Mouse (Mus musculus): ENCODE measurements around the gene Bmpr1b. TPM values are rescaled to one million over a fixed set of nuclear protein-coding genes. Genes with fewer than 3 reads are reported as not detected.

Gene Bmpr1b
- polyA plus RNA-seq, 1 experiment from 2014 or later = 0.51 TPM

DNA sequence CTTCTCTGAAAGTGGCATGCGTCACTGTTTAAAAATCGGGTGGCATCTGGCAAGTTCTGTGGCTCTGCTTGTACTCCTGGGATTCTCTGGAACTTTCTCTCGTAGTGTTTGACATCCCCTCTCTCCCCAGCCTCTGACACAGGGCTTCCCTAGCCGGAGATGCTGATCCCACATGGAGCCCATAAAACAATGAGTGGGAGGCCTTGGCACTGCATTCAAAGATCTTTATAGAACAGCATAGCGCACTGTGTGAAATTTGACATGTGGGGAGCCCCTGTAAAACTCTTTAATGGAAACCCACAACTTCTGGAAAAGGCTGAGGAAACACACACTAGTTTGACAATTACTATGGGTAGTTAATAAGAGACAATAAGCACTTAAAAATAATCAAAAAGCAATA is 126.2 kb downstream of the Bmpr1b start:
- no peak for DNase-seq (ENCODE audit: low spot score)

DNA sequence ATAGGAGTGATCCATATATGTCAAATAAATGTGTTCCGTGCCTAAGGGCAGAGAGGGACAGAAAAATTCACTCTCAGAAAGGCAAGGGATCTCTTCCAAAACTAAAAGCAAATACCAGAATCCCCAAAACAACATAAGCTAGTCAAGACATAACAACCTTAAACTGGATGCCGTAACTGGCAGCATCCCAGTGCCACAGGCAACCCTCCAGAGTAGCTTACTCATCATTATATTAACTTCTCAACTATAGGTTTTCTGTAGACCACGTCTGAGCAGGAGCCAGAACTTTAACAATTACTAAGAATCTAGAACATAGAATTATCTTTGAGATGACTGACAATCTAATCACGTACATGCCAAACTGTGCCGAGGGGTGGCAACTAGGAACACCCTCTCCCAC is 128.9 kb downstream of the Bmpr1b start:
- no peak for DNase-seq (ENCODE audit: low spot score)

DNA sequence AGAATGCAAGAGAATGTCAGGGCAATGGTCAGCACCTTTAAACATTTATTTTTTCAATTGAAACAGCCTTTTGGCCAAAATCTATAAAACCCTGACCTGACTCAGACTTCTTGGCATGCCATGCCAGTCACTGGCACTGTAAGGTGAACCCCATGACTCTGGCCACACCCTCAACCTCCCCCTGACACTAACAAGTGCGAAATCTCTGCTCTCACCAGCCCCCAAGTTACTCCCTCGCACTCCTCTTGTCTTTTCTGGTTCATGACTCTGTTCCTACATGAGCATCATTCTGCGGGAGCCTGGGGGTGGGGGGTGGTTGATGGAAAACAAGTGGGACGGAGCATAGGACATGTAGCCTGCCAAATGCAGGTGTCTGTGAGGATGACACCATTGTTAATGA is 135.1 kb downstream of the Bmpr1b start:
- DNase-seq (ENCODE audit: low spot score) = no peak

DNA sequence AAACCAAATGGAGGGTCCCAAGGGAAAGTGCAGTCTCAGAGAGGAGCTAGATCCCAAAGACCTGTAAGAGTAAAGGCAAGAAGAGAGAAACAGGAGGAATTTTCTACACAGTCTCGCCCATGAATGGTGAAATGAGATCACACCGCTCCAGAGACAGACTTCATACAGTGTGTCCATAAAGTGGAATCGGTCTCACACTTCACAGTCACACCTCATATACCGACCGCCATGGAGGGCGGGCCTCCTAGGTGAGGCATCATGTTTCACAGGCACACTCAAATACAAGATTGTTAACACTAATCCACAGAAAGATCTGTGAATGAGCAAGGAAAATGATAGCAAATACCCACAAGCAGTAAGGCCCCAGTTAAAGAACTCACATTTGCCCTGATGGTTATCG is 149.5 kb downstream of the Bmpr1b start:
- no peak for DNase-seq (ENCODE audit: low spot score)

DNA sequence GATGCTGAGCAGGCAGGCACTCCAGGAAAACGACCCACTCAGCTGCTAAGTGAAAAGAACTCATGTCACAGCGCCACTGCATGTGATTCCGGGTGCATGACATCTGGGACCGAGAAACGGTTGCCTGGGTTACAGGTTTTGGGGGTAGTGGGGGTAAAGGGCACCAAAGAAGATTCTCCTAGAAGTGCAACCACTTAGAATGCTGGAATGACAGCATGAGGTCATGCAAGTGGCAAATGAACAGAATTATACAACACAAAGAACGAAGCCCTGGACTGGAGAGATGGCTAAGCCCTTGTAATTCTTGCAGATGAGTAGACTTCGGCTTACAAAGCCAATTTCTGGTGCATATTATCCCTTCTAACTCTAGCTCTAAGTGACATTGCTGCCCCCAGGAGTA is 184.7 kb downstream of the Bmpr1b start:
- no peak for DNase-seq (ENCODE audit: low spot score)

DNA sequence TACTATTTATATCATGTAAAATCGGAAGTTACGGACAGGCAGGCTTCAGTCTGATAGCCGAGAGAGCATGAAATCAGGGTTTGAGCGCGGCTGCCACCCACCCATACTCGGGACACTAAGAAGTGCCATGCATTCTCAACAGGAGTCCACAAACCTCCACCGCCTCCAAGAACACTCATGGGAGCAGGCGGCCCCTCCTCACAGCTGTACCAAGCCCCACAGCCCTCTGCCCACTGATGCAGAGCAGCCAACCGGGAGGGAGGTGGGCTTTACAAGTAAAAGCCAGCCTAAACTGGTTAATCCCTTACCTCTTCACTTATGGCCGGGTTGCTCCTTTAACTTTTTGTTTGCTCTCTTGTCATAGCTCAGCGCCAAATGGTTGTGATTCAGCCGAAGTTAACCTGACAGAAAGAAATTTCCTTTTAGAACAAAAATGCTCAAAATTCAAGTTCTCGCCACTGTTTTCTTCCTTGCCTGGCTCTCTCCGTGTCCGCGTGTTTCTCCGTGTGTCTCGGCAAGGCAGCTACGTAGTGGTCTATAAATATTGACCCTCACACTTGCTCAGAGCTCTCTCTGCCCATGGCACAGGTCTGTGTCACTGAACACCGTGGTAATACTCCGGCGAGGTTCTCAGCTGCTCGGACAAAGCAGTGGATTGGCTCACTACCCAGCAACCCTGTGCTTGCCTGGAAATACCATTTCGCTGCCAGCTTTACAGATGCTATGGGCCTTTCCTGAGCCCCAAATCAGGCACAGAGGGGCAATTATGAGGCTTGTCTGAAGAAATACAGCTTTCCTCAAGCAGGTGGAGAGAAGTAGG is 187.4 kb downstream of the Bmpr1b start:
- no peak for DNase-seq (ENCODE audit: low spot score)

DNA sequence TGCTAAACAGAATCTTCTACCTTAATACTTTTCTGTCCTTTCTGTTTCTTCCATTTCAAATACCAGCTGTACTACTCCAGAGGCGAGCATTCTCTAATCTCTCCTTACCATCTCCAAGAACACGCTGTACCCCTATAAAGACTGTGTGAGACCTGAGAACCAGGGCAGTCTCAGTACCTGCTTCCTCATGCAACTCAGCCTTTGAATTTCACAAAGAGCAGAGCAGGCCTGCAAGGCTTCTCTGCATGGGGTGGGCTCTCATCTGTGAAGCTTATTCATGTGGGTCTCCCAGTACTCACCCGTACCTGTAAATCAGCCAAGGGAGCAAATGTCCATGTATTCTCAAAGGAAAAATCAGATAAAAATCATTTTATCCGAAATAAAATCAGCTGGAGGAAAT is 203.0 kb downstream of the Bmpr1b start:
- no peak for DNase-seq (ENCODE audit: low spot score)

DNA sequence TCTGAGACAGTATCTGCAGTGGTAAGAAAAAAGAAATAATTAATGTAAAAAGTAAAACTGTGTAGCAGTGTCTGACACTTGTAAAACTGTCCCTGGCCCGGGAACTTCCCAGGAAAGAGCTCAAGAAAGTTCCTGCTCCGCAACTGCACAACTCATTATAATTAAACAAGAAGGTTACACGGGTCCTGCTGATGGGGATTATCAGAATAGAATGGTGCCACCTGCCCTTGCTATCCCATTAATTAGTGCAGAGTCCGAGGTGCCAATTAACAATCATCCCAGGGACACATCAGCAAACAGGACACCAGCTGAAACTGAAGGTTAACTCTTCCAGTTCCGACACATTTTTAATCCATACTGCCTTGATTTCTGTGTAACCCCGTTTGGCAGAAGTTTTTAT is 216.3 kb downstream of the Bmpr1b start:
- no peak for DNase-seq (ENCODE audit: low spot score)

DNA sequence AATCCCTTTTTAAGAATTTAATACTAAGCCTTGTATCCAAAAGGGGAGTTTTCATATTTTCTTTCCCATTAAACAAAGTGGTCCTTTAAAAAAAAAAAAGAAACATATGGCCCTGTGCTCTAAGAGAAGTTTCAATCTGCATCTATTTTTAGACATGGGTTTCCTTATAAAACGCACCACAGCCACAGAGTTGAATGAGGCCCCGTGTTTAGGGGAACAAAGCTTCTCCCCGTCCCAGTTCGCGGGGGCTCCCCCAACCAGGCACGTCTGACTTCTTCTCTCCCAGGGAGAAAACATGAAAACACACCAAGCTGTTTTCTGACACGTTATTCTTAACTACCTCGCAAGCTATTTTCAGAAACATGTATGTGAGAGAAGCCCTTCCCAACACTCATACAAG is 218.6 kb downstream of the Bmpr1b start:
- DNase-seq (ENCODE audit: low spot score) = no peak

DNA sequence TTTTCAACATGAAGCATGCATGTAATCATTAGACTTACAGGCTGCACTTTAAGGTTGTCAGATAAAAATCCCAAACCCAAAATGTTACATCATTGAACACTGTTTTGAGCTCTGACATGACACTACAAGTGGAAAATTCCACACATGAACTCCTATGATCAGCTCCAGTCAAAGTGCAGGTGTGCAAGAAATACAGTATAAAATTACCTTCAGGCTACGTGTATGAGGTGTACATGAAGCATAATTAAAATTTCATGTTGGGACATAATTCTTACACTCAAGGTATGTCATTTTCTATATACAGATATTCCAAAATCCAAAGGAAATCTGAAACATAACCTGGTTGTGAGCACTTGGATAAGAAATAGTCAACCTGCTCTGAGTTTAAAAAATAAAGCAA is 220.7 kb downstream of the Bmpr1b start:
- no peak for DNase-seq (ENCODE audit: low spot score)

DNA sequence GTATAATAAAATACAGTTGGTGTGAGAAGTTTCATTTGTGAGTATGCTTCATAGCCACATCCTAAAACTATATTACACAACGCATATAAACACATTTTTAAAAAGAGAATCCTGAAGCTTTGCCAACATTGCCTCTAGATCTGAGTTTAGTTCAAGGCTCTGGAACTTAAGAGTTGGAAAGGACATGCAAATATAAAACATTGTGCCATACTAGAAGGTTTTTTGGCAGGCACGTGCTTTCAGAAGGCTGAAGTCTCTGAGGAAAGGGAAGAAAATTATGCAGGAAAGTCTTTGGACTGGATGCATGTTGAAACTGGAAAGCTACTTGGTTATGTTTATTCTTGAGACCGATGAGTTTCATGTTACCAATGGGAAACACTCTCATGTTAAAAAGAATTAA is 221.1 kb downstream of the Bmpr1b start:
- no peak for DNase-seq (ENCODE audit: low spot score)

DNA sequence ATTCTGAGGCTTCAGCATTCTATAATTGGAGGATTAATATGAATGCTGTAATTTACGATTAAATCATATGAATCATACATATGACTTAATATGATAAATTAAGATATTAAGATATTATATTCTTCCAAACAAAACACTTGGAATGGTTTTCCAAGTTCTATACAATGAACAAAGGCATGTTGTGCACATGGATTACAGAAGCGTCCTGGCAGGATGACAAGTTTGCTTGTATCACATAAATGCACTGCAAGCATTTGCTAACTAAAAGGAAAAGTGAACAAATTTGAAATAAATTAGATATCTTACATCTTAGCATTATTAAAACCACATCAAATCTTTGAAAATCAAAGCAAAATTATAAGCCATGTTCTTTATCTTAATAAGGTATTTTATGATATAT is 222.4 kb downstream of the Bmpr1b start:
- DNase-seq (ENCODE audit: low spot score) = no peak

DNA sequence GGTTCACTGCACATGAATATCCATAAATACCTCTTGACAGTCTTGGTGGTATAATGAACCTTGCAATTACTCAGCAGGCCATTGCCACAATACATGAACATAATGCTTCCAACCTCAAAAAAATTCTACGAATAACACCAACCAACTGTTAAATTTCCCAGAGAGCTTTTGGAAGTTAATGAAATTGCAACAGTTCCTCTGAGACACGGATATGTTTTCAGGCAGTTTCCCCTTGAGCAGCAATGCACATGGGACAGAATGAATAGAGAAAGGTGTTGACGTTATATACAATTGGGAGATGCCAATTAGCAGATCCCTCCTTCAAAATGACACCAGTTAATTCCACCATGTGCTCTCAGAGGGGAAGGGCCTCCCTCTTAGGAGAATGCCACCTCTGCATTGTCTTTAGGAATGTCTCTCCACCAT is 225.9 kb downstream of the Bmpr1b start:
- no peak for DNase-seq (ENCODE audit: low spot score)

DNA sequence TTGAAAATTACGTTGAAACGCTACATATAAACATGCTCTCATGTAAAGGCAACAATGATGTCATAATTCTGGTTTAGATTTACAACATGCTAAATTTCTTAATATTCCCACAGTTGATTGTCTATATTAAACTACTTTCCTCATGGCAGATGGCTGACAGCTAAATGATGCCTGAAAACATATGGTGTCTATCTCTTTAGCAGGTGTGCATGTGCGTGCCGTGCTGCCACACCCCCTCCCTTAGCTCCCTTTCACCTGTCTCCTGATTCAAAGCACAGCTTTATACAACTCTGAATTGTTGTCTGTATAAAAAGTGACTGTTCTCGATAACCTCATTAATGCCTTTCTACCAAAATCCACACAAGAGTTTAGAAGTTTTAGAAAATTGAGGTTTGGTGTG is 229.0 kb downstream of the Bmpr1b start:
- no peak for DNase-seq (ENCODE audit: low spot score)

DNA sequence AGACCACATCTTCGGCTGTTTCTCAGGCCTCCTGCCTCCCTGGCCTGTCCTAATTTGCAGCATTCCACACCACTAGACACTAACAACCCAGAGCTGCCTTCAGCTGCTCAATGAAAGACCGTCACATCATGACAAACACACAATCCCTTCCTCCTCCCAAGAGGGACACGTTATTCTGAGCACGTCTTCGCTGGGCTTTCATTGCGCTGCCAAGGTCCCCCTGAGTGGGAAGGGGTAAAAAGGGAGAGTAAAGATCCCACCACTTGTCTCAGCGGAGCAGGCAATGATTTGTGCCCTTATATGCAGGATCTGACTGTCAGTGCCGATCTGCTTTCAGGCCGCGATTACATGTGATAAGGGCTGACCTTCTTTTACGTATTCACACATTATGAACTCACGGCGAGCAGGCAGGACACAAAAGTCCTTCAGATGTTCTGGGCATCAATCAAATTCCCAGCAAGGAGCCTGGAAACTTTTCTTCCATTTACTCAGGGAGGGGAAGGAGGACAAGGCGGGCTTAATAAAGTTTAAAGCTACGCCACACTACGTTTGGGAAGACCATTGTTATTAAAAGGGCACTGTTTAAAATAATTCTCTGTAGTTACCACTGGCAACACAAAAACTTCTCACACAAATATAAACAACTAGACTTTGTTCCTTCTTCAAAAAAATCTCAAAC is 232.5 kb downstream of the Bmpr1b start:
- DNase-seq (ENCODE audit: low spot score) = no peak

DNA sequence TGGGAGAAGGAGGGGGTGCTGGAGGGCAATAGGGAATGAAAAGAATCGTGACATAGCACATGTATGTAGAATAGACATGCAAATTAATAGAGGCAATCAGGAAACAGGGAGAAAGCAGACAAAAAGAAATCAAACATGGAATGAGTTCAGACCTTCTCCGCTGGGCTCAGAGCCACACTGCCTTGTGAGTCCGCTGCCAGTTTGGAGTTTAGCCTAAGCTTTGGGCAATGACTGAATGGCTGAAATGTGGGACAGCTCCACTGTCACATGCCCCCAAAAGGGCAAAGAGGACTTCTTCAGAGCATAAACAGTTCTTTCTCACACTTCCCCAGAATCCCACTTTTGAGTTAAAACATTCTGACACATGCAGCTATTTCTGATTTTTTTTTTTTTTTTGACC is 236.3 kb downstream of the Bmpr1b start:
- no peak for DNase-seq (ENCODE audit: low spot score)

DNA sequence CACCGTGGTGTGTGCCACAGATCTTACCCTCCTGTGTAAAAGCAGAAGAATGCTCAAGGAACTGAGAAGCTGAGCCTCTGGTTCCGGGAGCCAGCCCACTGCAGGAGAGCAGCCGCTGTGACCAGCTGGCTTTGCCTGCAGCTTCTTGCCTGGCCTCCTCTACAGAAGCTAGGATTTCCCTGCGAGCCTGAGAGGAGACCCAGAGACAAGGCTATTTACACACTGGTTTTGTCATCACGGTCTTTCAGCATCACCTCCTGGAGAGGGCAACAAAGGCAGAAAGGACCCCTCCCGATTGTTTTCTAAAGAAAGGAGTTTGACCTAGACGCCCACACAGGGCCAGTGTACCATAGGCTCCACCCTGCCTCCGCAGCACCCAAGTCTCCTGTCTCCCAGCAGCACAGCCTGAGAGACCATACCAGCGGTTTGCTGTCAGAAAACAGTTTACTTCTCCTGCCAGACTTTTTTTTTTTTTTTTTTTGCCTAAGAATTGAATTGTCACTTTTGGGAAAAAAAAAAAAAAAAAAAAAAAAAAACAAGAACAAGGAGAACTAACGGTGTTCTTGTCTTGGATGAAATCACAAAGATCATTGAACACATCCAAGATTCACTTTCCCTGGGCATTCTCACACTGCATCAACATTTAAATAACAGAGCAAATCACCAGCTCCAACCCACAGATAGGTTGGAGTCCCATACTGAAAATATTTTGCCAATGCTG is 237.7 kb downstream of the Bmpr1b start:
- no peak for DNase-seq (ENCODE audit: low spot score)

DNA sequence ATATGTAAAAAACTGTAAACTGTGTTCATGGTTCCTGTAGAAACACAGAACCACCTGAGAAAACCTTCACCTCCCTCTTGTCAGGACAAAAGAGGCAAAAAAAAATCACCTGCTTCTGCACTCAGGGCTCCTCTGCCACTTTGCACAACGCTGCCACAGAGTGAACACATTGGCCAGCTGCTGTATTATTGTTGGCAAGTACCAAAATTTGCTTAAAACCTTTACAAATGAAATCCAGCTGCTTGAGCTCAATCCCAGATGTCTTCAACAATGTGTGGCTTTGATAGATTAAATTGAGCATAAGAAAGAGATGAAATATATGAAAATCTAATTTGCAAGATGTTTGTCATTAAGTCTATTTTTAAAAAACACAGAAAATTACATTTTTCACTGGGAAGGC is 245.8 kb downstream of the Bmpr1b start:
- no peak for DNase-seq (ENCODE audit: low spot score)

DNA sequence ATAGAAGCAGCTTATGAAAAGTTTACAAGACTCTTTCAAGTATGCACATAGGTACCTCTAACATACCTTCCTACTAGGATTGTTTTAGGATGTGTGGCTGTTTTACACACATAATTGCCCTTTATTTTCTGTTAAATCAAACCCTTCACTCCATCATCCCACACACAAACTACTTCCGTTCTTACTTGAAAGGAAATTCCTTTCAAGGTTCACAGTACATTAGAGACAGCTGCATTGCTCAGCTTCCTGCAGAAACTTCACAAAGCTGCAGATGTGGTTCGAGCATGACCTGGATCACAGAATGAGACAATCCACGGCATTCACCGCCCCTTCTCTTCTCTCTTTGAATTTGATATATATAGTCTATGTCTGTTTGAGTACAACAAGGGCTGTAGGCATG is 248.1 kb downstream of the Bmpr1b start:
- no peak for DNase-seq (ENCODE audit: low spot score)

DNA sequence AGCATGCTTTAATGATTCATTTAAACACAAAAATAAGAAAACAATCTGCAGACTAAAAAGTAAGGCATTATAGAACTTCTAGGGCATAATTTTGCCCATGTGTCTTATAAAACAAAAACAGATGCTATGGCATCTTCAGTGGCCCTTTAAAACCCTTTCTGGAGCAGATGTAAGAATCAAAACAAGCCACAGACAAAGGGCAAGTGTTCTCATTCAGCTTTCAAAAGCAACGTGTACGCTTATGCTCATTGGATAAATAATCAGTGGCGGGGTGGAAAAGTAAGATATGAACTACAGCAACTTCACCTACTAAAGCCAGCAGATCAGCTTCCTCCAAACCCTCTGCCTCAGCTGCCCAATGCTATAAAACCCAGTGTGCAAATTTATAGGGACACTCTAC is 249.6 kb downstream of the Bmpr1b start:
- DNase-seq (ENCODE audit: low spot score) = no peak

DNA sequence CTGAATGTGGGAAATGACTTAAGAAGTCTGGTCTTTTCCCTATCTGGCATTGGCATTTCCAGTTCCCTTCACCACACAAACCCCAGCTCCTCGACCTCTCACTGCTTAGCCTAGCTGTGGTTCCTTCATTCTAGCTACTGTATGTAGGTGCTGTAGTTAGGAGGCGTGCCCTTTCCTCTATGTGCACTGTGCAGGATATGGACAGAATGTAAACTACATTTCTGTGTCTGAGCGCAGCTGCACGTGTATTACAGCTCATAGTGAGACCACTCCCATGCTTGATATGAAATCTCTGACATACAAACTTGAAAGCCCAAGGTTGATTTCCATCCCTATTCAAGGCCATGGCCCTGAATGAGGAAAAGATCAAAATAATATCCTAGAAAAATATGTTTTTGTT is 252.1 kb downstream of the Bmpr1b start:
- DNase-seq (ENCODE audit: low spot score) = no peak

DNA sequence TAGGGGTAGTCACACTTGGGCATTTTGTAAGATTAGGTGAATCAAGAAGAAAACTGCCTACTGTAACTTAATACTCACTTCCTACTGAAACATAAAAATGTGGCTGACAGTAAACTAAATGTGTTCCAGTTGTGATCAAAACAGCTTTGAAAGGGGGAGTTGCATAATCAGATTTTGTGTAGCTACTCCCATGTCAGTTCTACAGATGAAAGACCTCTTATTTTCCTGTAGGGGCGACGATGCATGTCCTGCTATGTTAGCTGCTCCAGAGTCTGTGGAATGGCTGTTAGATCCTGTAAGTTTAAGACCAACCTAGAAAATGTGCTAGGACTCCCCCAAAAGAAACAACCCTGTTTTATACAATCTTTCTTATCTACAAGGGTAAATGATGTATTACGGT is 253.2 kb downstream of the Bmpr1b start:
- DNase-seq (ENCODE audit: low spot score) = no peak

DNA sequence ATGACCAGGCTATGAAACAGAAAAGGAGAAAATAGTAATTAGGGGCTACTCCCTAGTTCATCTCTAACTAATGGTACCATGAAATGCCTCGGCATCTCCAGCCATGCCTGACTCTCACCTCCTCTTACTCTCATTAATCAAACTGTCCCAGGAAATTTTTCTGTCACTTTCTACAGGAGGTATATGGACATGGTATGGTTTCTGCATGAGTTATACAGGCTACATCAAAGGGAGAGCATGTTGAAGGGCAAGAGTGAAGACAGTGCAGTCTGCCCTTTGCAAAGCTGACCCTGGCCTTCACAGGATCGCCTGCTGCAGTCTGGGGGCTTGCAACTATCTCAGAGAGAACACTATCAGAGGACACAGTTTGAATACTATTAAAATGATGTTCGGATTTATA is 254.6 kb downstream of the Bmpr1b start:
- no peak for DNase-seq (ENCODE audit: low spot score)
